Comparison of ENCODE assay signal across 8 mouse cellular contexts in the genomic region with DNA sequence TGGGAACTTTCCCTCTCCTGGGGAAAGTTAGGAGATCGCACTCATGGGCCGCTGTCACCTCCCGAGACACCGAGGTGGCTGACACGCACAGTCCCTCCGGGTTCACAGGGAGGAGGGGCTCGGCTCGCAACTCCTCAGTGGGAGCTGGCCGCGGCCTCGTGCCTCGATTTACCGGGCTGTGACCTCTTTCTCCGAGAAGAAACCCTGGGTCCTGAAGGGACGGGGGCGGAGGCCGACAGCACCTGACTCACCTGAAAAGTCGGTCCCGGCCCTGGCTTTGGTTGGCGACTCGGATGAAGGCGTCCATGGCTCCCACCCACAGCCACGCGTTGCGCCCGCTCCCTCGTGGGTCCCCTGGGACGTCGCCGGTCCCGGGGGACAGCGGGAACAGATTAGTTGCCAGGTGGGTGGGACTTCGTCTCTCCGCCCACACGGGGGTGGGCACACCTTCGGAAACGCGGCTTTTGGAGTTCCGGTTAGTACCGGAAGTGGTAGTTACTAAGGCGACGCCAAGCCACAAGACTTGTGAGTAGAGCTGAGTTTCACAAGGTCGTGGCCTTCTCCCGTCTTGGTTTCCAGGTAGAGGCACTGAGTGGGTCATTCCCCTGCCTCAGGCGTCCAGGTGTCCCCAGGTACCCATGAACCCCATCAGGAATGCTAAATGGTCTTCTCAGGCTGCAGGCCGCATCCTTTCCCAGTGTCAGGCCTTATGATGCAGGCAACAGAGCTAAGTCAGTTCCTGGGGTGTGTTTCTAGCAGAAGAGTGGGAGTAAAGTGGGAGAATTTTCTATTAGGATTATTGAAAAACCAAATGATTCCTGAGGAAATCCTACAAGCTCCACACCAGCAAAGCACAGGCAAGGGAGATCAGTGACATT. TPM values are rescaled to one million over a fixed set of nuclear protein-coding genes. Genes with fewer than 3 reads are reported as not detected.
A peak's percentile ranks its signal among the peaks of the same experiment; 100 is the strongest.
DNase-seq lines count a peak whose midpoint lies in the region; ATAC-seq and TF ChIP-seq lines count a peak whose summit lies in the region.

Pex11a (minus strand) TSS at position 473 of the 878 bp plus-strand sequence.
Wdr93 (plus strand) TSS at position 505 of the 878 bp plus-strand sequence.

- H3K4me3 ChIP-seq in embryonic facial prominence, embryonic 14.5 days (ENCODE audit: low read depth, low read length), result peak within 1 kb of the TSS; percentile 56
- H3K4me3 ChIP-seq in heart, adult 2 months, result peak within 1 kb of the TSS; percentile 73
- H3K4me3 ChIP-seq in kidney, adult 2 months (ENCODE audit: insufficient read depth, low read depth, low read length), result peak within 1 kb of the TSS; percentile 95
- H3K4me3 ChIP-seq in limb, embryonic 11.5 days (ENCODE audit: low read depth, low read length), result peak within 1 kb of the TSS; percentile 81
- peak within 1 kb of the TSS; percentile 65 for H3K4me3 ChIP-seq in midbrain, embryonic 13.5 days (replicated peaks)
- H3K4me3 ChIP-seq in small intestine, adult 2 months (ENCODE audit: low read depth, low read length), result peak within 1 kb of the TSS; percentile 95

- no peaks in the 10 kb centered on the region for H3K79me2 ChIP-seq in heart, adult 2 months (replicated peaks; ENCODE audit: control insufficient read depth, insufficient read depth, low read length)

- H3K4me2 ChIP-seq in embryonic facial prominence, embryonic 14.5 days (ENCODE audit: low read depth, low read length), result peak within 1 kb of the TSS; percentile 81
- H3K4me2 ChIP-seq in limb, embryonic 11.5 days (ENCODE audit: low read depth, severe bottlenecking), result peak within 1 kb of the TSS; percentile 97
- peak within 1 kb of the TSS; percentile 79 for H3K4me2 ChIP-seq in midbrain, embryonic 13.5 days (replicated peaks)

- peak; percentile 92 for DNase-seq in 416B (ENCODE audit: low read depth)
- DNase-seq in adrenal gland, postnatal 4 days (ENCODE audit: low spot score in 2 of 2), result peak; percentile 52 to 60
- DNase-seq in embryonic facial prominence, embryonic 14.5 days (ENCODE audit: low spot score), result peak; percentile 95
- DNase-seq in heart, adult 2 months, result peak; percentile 74 to 83
- DNase-seq in kidney, adult 2 months, result peak; percentile 92
- DNase-seq in limb, embryonic 11.5 days (ENCODE audit: low spot score), result peak; percentile 86

- H3K9me3 ChIP-seq in embryonic facial prominence, embryonic 14.5 days (ENCODE audit: control insufficient read depth, low read length), result no peaks in the 10 kb centered on the region
- H3K9me3 ChIP-seq in limb, embryonic 11.5 days (ENCODE audit: control insufficient read depth, low read length), result no peaks in the 10 kb centered on the region
- no peaks in the 10 kb centered on the region for H3K9me3 ChIP-seq in midbrain, embryonic 13.5 days

- no peak for TF ChIP-seq CTCF in heart, adult 2 months (IDR thresholded peaks at IDR 0.05)
- TF ChIP-seq CTCF in kidney, adult 2 months (conservative IDR thresholded peaks at IDR 0.05; ENCODE audit: insufficient read depth, insufficient read length, low read depth, low read length), result no peak
- no peak for TF ChIP-seq CTCF in small intestine, adult 2 months (IDR thresholded peaks at IDR 0.05; ENCODE audit: extremely low read depth, insufficient read length, insufficient replicate concordance, low read depth, low read length)

- H3K27ac ChIP-seq in embryonic facial prominence, embryonic 14.5 days (replicated peaks; ENCODE audit: low read depth, low read length), result no peak within 1 kb of the TSS
- peak within 1 kb of the TSS; percentile 65 for H3K27ac ChIP-seq in heart, adult 2 months
- peak within 1 kb of the TSS; percentile 63 for H3K27ac ChIP-seq in kidney, adult 2 months (ENCODE audit: insufficient read depth, low read depth, low read length)
- H3K27ac ChIP-seq in limb, embryonic 11.5 days (replicated peaks; ENCODE audit: low read depth, low read length), result no peak within 1 kb of the TSS
- no peak within 1 kb of the TSS for H3K27ac ChIP-seq in midbrain, embryonic 13.5 days
- H3K27ac ChIP-seq in small intestine, adult 2 months (ENCODE audit: insufficient read depth, low read depth, low read length), result peak within 1 kb of the TSS; percentile 19; the same call in 1 of the 2 replicates

- intact Hi-C loops in heart, adult 2 months (cut with DNase I), result no loop called here

- TF ChIP-seq POLR2A in heart, adult 2 months (IDR thresholded peaks at IDR 0.05; ENCODE audit: insufficient read depth, low read depth, low read length), result 0 out of 2 replicates have a peak, but pooled peaks have one; percentile 17
- TF ChIP-seq POLR2A in kidney, adult 2 months (IDR thresholded peaks at IDR 0.05; ENCODE audit: low read depth, low read length), result no peak
- TF ChIP-seq POLR2A in small intestine, adult 2 months (IDR thresholded peaks at IDR 0.05; ENCODE audit: low read depth, low read length), result peak; percentile 42; the same call in 1 of the 2 replicates

- ATAC-seq in embryonic facial prominence, embryonic 14.5 days (ENCODE audit: low read depth), result peak; percentile 85
- peak; percentile 86 for ATAC-seq in limb, embryonic 11.5 days (ENCODE audit: insufficient number of reproducible peaks, low FRiP score, low TSS enrichment, low read depth)
- ATAC-seq in midbrain, embryonic 13.5 days, result peak; percentile 90

- H3K9ac ChIP-seq in embryonic facial prominence, embryonic 14.5 days (ENCODE audit: low read depth, low read length), result peak within 1 kb of the TSS; percentile 65
- peak within 1 kb of the TSS; percentile 67 for H3K9ac ChIP-seq in heart, adult 2 months (ENCODE audit: low read depth, low read length)
- H3K9ac ChIP-seq in limb, embryonic 11.5 days (ENCODE audit: low read length), result peak within 1 kb of the TSS; percentile 60
- H3K9ac ChIP-seq in midbrain, embryonic 13.5 days (replicated peaks), result peak within 1 kb of the TSS; percentile 70

- no peak for TF ChIP-seq EP300 in heart, adult 2 months (IDR thresholded peaks at IDR 0.05; ENCODE audit: insufficient read depth, low read depth, low read length)

- no peaks in the 10 kb centered on the region for H3K4me1 ChIP-seq in embryonic facial prominence, embryonic 14.5 days (ENCODE audit: control insufficient read depth, insufficient read depth, low read length)
- peaks cover 2% of the 10 kb centered on the region; the same call in 1 of the 2 replicates for H3K4me1 ChIP-seq in heart, adult 2 months (ENCODE audit: control insufficient read depth, insufficient read depth, low read length)
- no peaks in the 10 kb centered on the region for H3K4me1 ChIP-seq in kidney, adult 2 months (ENCODE audit: control insufficient read depth, insufficient read depth, low read length)
- H3K4me1 ChIP-seq in limb, embryonic 11.5 days (ENCODE audit: control insufficient read depth, insufficient read depth, low read length), result no peaks in the 10 kb centered on the region
- H3K4me1 ChIP-seq in midbrain, embryonic 13.5 days (replicated peaks), result peaks cover 12% of the 10 kb centered on the region
- H3K4me1 ChIP-seq in small intestine, adult 2 months (ENCODE audit: control insufficient read depth, insufficient read depth, insufficient read length, low read length), result 0 out of 2 replicates have a peak, but pooled peaks cover 2% of the 10 kb centered on the region

- WGBS in embryonic facial prominence, embryonic 14.5 days, result 6% methylated on average over 22 of the region's 46 CpGs
- 3% methylated on average over 46 of the region's 46 CpGs for WGBS in heart, adult 2 months
- WGBS in kidney, adult 2 months, result 3% methylated on average over 46 of the region's 46 CpGs
- 2% methylated on average over 46 of the region's 46 CpGs for WGBS in limb, embryonic 11.5 days
- WGBS in midbrain, embryonic 13.5 days, result 3% methylated on average over 46 of the region's 46 CpGs
- WGBS in small intestine, adult 2 months, result 3% methylated on average over 46 of the region's 46 CpGs

- no peaks in the 10 kb centered on the region for H3K27me3 ChIP-seq in embryonic facial prominence, embryonic 14.5 days (replicated peaks; ENCODE audit: control insufficient read depth, insufficient read depth, low read length)
- no peaks in the 10 kb centered on the region for H3K27me3 ChIP-seq in heart, adult 2 months (ENCODE audit: control insufficient read depth, insufficient read depth, low read length)
- H3K27me3 ChIP-seq in kidney, adult 2 months (replicated peaks; ENCODE audit: control insufficient read depth, insufficient read depth, low read length), result no peaks in the 10 kb centered on the region
- no peaks in the 10 kb centered on the region for H3K27me3 ChIP-seq in limb, embryonic 11.5 days (ENCODE audit: control insufficient read depth, insufficient read depth, low read length)
- H3K27me3 ChIP-seq in midbrain, embryonic 13.5 days, result no peaks in the 10 kb centered on the region
- no peaks in the 10 kb centered on the region for H3K27me3 ChIP-seq in small intestine, adult 2 months (ENCODE audit: control insufficient read depth, insufficient read depth, low read length)

- H3K36me3 ChIP-seq in embryonic facial prominence, embryonic 14.5 days (ENCODE audit: control insufficient read depth, insufficient read depth, low read length), result no peaks in the 10 kb centered on the region; the same call in 1 of the 2 replicates
- no peaks in the 10 kb centered on the region for H3K36me3 ChIP-seq in heart, adult 2 months (ENCODE audit: control insufficient read depth, insufficient read depth, low read length)
- H3K36me3 ChIP-seq in kidney, adult 2 months (ENCODE audit: control insufficient read depth, insufficient read depth, low read length), result no peaks in the 10 kb centered on the region
- H3K36me3 ChIP-seq in limb, embryonic 11.5 days (ENCODE audit: control insufficient read depth, insufficient read depth, low read length), result no peaks in the 10 kb centered on the region
- no peaks in the 10 kb centered on the region for H3K36me3 ChIP-seq in midbrain, embryonic 13.5 days
- peaks cover 5% of the 10 kb centered on the region; the same call in 1 of the 2 replicates for H3K36me3 ChIP-seq in small intestine, adult 2 months (ENCODE audit: control insufficient read depth, insufficient read depth, low read length)

RNA-seq across cellular contexts. Expression of gene Pex11a, which starts in this region (rescaled TPM):
- 10 to 100 TPM; 35.7 to 37.7 TPM for total RNA-seq in adrenal gland, postnatal 4 days (2021)
- polyA plus RNA-seq in embryonic facial prominence, embryonic 14.5 days (2014; fragmentation: Nextera tagmentation; extraction: Ambion mirVana), result 9.2 and 9.4 TPM in 2 replicates
- total RNA-seq in heart, adult 2 months (2021), result 10 to 100 TPM; 18.1 to 19.0 TPM
- polyA plus RNA-seq in heart, adult 2 months (2012; rRNA removed), result 16.4 and 21.9 TPM in 2 replicates
- 40.6 and 41.0 TPM in 2 replicates for polyA plus RNA-seq in kidney, adult 2 months (2012; rRNA removed)
- 9.7 and 14.9 TPM in 2 replicates for polyA plus RNA-seq in limb, embryonic 11.5 days (2014; fragmentation: Nextera tagmentation; extraction: Ambion mirVana)
- polyA plus RNA-seq in midbrain, embryonic 13.5 days (2015; fragmentation: Nextera tagmentation; extraction: Ambion mirVana), result 11.8 and 13.7 TPM in 2 replicates
- 13.8 and 17.9 TPM in 2 replicates for polyA plus RNA-seq in small intestine, adult 2 months (2012; rRNA removed)

RNA-seq across cellular contexts. Expression of gene Wdr93, which starts in this region (rescaled TPM):
- total RNA-seq in adrenal gland, postnatal 4 days (2021), result 1 to 10 TPM; 2.7 to 2.9 TPM
- polyA plus RNA-seq in embryonic facial prominence, embryonic 14.5 days (2014; fragmentation: Nextera tagmentation; extraction: Ambion mirVana), result 0.17 and 1.3 TPM in 2 replicates
- total RNA-seq in heart, adult 2 months (2021), result under 1 TPM in 1 of 2 experiments, not detected in 1; 0.10 TPM
- polyA plus RNA-seq in heart, adult 2 months (2012; rRNA removed), result 0.20 and 0.31 TPM in 2 replicates
- 1.1 TPM in 2 replicates for polyA plus RNA-seq in kidney, adult 2 months (2012; rRNA removed)
- polyA plus RNA-seq in limb, embryonic 11.5 days (2014; fragmentation: Nextera tagmentation; extraction: Ambion mirVana), result 0.07 TPM in 1 of 2 replicates, not detected in the other
- polyA plus RNA-seq in midbrain, embryonic 13.5 days (2015; fragmentation: Nextera tagmentation; extraction: Ambion mirVana), result 0.08 and 0.27 TPM in 2 replicates
- polyA plus RNA-seq in small intestine, adult 2 months (2012; rRNA removed), result 0.06 and 0.08 TPM in 2 replicates

Comparison
In these comparisons a context has a peak if more than half of its experiments do, and no peak if none do; other contexts are left out.
1. H3K27ac ChIP-seq: peak in heart, adult 2 months (single experiment), kidney, adult 2 months (single experiment) and small intestine, adult 2 months (single experiment); none in embryonic facial prominence, embryonic 14.5 days (single experiment), limb, embryonic 11.5 days (single experiment) and midbrain, embryonic 13.5 days (single experiment).
2. Peak in every context shown above with its lines, with median percentiles within 50 percentile points of each other: DNase-seq, ATAC-seq, H3K4me2 ChIP-seq, H3K4me3 ChIP-seq and H3K9ac ChIP-seq.